Mouse (Mus musculus): ENCODE measurements around the gene Slc35b2.

Gene Slc35b2

GRCm38 (mm10) chr17:45564531-45565084, 934 bp downstream of the Slc35b2 start:
- in situ Hi-C loops (cut with MboI, MseI), result no loop called here

- in situ Hi-C loops (cut with MboI, MseI), result no loop called here
These were observed 1.4 kb downstream of the Slc35b2 start for GRCm38 (mm10) chr17:45565103-45565502.

DNA sequence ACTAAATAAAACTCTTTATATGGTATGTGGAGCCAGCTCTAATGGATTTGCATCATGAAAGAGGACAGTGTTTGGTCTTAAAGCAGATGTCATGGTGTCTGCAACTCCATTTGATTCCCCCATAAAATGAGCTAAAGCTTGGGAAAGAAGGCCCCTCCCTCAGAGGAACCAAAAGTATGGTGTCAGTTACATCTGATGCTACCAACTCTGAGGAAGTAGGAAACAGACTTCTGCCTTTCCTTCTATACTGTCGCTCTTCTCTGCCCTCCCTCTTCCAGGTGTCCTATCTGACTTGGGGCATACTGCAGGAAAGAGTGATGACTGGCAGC, 2.3 kb downstream of the Slc35b2 start:
- in situ Hi-C loops (cut with MboI, MseI), result no loop called here

- in situ Hi-C loops (cut with MboI, MseI), result no loop called here
These were observed 2.9 kb downstream of the Slc35b2 start for GRCm38 (mm10) chr17:45566360-45567161.

GRCm38 (mm10) chr17:45567162-45567601, 3.5 kb downstream of the Slc35b2 start:
- in situ Hi-C loops (cut with MboI, MseI), result no loop called here

DNA sequence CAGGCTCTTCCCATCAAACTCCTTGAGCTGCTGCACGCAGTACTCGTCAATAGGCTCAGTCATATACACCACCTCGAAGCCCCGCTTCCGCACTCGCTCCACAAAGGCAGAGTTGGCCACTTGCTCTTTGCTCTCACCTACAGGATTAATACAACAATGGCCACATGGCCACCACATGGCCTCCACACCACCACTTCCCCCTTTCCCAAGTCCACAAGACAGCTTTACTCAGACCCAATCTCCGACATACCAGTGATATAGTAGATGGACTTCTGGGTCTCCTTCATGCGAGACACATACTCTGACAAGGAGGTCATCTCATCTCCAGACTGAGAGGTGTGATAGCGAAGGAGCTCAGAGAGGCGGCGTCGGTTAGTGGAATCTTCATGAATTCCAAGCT, 5.3 kb downstream of the Slc35b2 start:
- in situ Hi-C loops (cut with MboI, MseI), result no loop called here

- in situ Hi-C loops (cut with MboI, MseI), result no loop called here
These were observed 6.3 kb downstream of the Slc35b2 start for GRCm38 (mm10) chr17:45569999-45570398.

GRCm38 (mm10) chr17:45572103-45573086, 8.7 kb downstream of the Slc35b2 start:
- in situ Hi-C loops (cut with MboI, MseI), result no loop called here

DNA sequence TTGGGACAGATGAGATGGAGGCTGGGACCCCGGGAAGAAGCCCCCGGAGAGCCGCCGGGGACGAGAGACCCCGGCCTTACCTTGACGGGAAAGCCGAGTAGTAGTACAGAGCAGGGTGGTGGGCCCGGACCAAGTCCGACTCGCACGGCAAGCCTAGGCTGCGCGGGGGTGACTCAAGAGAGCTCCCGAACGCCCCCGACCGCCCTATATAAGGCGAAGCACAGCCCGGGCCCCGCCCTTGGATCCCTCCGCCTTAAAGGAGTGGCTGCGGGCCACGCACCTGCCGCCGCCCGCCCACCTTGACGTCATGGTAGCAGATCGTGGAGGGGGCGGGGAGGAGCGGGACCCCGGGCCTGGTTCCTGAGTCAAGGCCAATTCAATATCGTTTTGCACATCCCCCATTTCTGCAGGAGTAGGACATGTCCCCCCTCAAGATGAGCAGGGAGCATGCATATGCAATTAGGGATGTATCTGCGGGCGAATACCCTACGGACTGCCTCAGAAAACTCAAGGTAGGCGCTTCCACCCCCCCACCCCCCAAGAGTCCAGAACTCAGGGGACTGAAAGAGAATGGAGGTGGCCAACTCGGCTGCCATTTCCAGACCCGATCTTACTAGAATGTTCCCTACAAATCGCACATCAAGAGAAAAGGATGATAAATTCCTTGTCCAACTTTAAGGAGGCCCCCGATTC, 9.6 kb downstream of the Slc35b2 start, which contains the start of gene Hsp90ab1:
Gene Hsp90ab1 (minus strand): TSS at position 185 of the 693 bp plus-strand sequence.
- in situ Hi-C loops (cut with MboI, MseI), result no loop called here

GRCm38 (mm10) chr17:45573780-45574123, 10.1 kb downstream of the Slc35b2 start:
- in situ Hi-C loops (cut with MboI, MseI), result no loop called here

- in situ Hi-C loops (cut with MboI, MseI), result no loop called here
These were observed 10.6 kb downstream of the Slc35b2 start for GRCm38 (mm10) chr17:45574129-45574761.

DNA sequence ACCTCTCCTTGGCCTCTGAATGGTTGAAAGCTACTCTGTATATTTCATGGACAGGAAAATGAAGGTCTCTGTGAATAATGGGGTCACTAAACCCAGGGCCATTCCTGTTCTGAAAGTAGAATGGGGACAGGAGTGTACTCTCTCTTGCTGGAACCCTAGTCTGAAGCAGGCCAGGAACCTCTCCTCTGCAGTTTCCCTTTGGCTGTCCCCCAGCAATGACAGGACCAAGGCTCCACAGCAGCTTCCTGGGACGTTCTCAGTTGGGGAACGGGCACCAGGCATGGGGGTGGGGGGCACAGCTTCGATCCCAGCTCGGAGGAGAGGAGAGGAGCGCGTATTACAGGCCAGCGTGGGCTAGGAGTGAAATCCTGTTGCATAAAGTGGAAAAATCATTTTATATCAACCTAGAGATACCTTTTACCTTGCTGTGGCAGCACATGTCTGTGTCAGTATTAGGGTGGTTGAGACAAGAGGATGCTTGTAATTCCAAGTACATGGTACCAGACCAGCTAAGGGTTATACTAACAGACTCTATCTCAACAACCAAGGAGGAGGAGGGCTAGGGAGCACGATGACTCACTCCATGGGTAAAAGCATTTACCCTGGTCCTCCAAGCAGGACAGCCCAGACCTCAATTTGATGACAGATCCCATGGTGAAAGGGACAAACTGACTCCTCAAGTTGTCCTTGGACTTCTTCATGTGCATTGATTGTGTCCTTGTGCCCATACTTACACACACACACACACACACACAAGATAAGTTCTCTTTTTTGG, 11.6 kb downstream of the Slc35b2 start:
- in situ Hi-C loops (cut with MboI, MseI), result no loop called here

DNA sequence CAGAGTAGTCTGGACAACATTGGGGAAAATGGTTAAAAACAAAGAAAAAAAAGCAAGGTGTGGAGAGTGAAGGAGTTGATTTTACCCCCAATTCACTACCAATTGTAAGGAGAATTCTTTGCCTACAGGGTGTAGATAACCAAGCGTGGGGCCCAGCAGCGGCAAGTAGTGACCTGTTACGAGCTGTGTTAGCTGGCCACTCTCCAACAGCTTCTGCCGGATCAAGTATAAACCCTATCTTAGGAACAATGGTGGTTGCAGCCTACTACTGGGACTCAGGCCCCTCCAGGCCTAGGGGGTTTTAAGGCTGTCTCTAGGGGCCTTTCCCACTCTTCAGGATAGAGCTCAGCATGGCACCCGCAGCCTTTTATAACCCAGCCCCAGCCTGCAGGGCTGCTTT, 14.6 kb downstream of the Slc35b2 start:
- in situ Hi-C loops (cut with MboI, MseI), result no loop called here

DNA sequence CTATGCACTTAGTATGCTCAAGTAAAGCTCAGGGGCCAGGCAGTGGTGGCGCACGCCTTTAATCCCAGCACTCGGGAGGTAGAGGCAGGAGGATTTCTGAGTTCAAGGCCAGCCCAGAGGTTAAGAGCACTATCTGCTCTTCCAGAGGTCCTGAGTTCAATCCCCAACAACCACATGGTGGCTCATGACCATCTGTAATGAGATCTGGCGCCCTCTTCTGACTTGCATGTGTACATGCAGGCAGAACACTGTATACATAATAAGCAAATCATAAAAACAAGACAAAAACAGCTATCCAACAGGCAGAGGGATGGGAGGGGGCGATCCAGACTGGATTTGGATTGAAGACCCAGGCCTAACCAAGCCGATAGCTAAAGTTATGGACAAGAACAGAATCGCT, 15.2 kb downstream of the Slc35b2 start:
- in situ Hi-C loops (cut with MboI, MseI), result no loop called here

DNA sequence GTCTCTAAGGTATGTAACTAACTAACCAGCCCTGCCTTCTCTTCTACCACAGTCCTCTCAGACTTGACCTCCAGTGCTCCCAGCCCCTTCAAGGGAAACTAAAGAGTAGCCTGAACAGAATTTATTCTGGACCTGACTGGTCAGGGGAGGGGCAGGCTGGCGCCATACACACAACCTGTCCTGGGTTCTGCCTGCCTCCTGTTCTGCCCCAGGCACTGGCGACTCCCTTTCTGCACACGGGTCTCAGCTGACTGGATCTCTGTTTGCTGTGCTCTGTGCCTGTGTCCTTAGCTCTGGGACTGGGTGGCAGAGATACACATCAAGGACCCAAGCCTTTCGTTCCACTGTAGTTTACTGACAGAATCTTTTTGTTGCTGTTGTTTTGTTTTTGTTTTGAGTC, 15.9 kb downstream of the Slc35b2 start:
- in situ Hi-C loops (cut with MboI, MseI), result no loop called here

- in situ Hi-C loops (cut with MboI, MseI), result no loop called here
These were observed 17.3 kb downstream of the Slc35b2 start for GRCm38 (mm10) chr17:45580958-45581477.

DNA sequence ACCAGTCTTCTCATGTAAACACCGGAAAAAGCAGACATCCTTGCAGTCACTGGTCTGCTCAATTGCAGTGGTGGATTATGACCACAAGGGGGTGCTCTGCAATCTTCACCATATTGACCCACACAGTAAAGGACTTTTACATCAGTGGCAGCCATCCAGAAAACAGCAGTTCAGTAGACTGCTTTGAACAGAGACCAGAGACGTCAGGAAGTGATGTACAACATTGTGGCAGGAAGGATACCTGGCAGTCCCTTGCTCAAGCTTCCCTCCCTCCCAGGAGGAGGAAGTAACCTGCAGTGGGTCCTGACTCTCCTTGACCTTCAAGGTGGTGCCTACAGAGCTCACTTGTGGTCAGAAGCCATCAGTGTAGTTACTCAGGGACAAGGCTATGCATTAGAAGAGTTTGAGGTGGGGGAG, 17.9 kb downstream of the Slc35b2 start:
- in situ Hi-C loops (cut with MboI, MseI), result no loop called here

GRCm38 (mm10) chr17:45582188-45582587, 18.5 kb downstream of the Slc35b2 start:
- in situ Hi-C loops (cut with MboI, MseI), result no loop called here

DNA sequence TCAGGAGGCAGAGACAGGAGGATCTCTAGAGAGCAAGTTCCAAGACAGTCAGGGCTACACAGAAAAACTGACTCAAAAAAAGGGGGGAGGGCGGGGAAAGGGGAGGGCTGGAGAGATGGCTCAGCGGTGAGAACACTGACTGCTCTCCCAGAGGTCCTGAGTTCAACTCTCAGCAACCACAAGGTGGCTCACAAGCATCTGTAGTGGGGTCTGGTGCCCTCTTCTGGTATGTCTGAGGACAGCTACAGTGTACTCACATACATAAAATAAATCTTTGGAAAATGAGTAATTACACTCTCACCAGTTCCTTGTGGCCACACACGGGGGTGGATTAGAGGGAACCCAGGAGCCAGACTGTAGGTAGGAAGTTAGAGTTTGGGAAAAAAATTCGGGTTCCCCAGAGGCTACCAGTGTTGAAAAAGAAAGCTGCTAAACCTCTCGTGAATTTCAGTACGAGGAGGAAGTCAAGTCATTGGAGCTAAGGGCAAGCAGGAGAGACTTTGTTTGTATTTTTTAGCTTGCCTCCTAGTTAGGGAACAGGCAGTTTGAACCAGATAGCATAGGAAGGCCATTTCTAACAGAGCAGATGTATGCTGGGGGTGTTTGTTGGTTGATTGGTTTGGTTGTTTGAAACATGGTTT, 19.2 kb downstream of the Slc35b2 start:
- in situ Hi-C loops (cut with MboI, MseI), result no loop called here

Data from regulatory T cell (primary cell).